Mouse (Mus musculus) liver, adult 2 months (tissue): ENCODE results near the gene Rap1a.
"Not testable (repeated sequence)": the region's sequence is repeated elsewhere in the genome, so short reads cannot be mapped to it uniquely, and the experiment has no call there.

Experiments used
- CTCF ChIP-seq: fragments of 200-500 bp; IDR thresholded peaks from 2 replicates; pipeline ENCODE4 v1.5.1; 2011; ENCODE audit warnings: low read depth, low read length, control low read depth
- POLR2A ChIP-seq: fragments of 200-500 bp; IDR thresholded peaks from 2 replicates; pipeline ENCODE4 v1.6.1; 2011; ENCODE audit warnings: low read length, control low read depth; ENCODE audit not compliant: insufficient read depth; ENCODE audit errors: extremely low read depth

DNA sequence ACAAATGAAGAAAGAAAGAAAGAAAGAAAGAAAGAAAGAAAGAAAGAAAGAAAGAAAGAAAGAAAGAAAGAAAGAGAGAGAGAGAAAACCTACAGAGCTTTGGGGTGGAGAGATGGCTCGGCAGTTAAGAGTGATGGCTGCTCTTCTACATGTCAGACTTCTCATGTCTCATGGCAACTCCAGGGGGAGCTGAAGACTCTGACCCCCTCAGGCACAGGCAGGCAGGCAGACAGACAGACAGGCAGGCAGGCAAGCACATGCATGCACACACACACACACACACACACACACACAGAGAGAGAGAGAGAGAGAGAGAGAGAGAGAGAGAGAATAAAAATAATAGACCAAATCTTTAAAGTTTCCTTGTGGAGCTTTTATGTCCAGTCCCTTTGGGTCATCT lies 100.3 kb downstream of the Rap1a start:
- not testable (repeated sequence) for TF ChIP-seq CTCF, POLR2A
